Mouse (Mus musculus) bone marrow, adult 2 months (tissue): ENCODE data around the gene Mtor.

ENCODE experiments used
- CTCF ChIP-seq: fragments of 200-500 bp; IDR thresholded peaks from 2 replicates; pipeline ENCODE4 v1.5.1; 2011; ENCODE audit warnings: low read length, control low read depth; ENCODE audit not compliant: control insufficient read depth, insufficient read depth
- POLR2A ChIP-seq: fragments of 200-500 bp; IDR thresholded peaks from 2 replicates; pipeline ENCODE4 v1.6.1; 2011; ENCODE audit warnings: low read depth, mild to moderate bottlenecking, control low read depth, low read length, borderline replicate concordance; ENCODE audit not compliant: control insufficient read depth

DNA sequence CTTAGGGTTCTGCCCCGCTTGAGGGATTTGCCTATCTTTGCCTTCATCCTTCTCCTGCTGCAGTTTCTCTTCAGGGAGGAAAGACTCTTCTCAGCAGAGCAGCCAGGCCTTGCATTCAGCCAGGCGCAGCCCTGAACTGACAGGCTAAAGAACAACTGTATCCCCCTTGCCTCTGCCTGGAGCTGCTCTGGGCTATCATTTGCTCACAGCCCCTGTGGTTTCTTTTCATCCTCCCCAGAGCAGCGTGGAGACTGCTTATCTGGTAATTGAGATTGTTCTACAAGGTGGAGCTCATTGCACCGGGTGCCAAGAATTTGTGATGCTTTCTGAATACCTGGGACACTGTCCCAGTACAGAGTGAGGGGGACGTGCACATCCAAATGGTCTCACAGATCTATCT, 19.9 kb upstream of the Mtor start:
- TF ChIP-seq CTCF (no peak), POLR2A (no peak)
